Mouse (Mus musculus) frontal cortex, postnatal 25 days (tissue): Measurements from ENCODE around the gene Shisa5.

Experiments
- DNase-seq, 2 experiments: peaks; one replicate each; pipeline ENCODE4 v3.0.0; 2022; ENCODE audit warnings: low spot score in 2 of 2

Shisa5 gene

DNA sequence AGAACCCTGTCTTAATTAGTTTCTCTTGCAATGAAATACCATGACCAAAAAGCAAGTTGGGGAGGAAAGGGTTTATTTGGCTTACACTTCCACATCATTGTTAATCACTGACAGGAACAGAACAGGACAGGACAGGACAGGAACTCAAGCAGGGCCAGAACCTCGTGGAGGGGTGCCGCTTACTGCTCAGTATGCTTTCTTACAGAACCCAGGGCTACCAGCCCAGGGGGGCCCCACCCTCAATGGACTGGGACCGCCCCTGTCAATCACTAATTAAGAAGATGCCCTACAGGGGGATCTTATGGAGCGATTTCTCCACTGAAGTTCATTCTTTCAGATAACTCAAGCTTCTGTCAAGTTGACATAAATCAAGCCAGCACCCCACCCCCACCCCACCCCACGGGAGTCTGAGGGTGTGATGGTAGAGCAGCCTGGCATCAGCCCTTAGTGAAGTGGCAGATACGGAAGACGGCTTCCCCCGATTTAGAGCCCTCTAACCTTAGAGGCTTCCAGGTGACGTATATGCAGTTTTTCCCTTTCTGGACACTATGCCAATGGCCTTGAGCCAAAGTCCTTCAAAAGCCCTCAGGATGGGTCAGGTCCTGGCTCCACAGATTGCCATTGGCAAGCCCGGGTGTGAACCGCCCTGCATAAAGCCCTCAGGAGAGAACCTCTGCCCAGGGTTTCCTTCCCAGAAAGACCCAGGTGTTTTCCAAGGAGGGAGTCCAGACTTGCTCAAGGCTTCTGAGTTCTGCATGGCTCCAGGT lies 55.6 kb downstream of the Shisa5 start:
- no peak for DNase-seq

DNA sequence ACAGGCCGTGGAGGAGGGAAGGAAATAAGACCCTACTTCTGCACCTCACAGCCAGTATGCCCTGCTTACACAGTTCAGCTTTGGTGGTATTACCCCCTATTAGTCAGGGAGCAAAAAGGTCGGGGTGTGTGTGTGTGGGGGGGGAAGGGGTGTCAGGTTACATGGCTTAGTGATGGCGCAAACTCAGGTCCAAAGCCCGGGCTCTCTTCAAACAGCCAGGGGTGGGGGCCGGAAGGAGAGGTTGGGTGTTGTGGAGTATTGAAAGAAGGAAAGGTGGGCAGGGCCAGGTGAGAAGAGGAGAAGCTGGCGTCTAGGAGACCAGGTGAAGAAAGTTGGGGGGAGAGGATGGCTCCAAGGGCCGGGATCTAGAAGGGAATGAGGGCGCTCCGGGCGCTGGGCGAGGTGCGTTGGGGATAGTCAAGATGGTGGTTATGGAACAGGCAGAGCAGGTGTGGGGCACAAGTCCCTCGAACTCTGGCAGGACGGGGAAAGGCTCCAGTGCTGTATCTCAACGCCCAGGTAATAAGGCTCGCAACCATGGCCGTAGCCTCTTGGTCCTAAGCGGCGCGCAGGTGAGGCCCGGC lies 56.3 kb downstream of the Shisa5 start:
- no peak for DNase-seq

DNA sequence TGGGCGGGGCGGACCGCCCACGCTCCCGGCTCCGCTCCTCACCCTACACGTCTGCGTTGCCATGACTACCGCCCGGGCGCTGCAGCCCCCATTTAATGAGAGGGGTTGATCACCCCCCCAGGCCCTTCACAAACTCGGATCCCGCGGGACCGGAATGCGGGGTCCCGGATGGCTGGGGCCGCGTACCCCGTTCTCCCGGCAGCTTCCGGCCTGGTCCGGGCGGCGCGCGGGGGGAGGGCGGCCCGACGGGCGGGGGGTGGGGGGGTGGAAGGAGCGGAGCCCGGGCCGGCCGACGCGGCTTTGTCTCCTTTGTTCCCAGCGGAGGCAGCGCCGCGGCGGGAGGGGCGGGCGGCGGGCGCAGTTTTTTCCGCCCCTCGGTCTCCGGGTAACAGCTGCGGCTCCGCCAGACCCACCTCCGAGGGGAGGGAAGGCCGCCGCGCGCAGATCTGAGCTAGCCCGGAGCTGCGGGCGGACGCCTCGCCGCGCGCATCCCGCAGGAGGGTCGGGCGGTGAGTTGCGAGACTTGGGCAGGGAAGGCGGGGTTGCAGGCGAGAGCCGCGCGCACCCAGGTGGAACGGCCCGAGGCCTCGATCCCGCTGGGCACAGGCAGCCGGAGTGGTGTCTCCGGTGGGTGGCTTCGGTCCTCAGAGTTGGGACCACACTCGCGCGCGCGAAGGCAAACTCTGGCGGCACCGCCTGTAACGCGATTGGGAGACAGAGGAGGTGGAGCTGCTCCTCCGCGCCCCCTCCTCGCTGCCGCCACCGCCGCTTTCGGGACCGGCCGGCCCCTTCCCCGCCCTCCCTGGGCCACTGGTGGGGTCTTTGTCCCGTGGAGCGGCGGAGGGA lies 57.0 kb downstream of the Shisa5 start, which contains the start of gene Plxnb1:
Plxnb1 (plus strand) TSS at position 253 of the 846 bp plus-strand sequence.
- DNase-seq = peak in 1 of 2 experiments; percentile 55

DNA sequence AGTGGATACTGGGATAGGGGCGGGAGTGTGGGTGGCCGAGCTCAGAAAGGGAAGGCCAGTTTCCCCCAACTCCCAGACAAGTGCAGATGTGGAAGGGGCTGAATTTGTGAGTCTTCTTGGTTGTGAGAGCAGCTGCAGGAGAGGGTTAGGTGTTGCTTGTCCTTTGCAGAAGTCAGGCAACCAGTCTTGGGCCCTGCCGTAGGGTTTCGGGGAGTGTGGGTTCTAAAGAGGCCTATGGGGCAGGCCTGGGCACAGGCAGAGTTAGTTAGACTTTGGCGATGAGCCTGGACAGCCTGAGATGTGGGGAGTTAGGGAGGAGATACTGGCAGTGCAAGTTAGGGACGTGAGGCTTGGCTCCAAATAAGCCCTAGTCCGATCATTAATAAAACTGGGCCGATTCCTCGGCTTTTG lies 57.9 kb downstream of the Shisa5 start:
- no peak for DNase-seq

DNA sequence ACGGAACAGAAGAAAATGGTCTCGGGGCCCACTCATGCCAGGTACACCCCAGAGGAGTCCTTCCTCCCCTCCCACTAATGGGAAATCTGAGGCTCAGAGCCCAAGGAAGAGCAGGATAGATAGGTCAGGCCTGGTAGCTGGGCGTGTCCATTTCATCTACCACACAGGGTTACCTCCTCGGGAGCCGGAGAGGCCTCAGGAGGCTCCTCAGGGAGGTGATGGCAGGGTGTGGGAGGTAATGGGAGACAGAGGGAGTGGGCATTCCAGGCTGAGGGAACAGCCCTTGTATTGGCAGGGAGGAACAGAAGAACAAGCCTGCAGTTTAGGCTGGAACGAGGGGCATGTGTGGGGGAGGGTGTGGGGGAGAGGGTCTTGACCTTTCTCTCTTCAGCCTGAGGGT lies 58.5 kb downstream of the Shisa5 start:
- no peak for DNase-seq

DNA sequence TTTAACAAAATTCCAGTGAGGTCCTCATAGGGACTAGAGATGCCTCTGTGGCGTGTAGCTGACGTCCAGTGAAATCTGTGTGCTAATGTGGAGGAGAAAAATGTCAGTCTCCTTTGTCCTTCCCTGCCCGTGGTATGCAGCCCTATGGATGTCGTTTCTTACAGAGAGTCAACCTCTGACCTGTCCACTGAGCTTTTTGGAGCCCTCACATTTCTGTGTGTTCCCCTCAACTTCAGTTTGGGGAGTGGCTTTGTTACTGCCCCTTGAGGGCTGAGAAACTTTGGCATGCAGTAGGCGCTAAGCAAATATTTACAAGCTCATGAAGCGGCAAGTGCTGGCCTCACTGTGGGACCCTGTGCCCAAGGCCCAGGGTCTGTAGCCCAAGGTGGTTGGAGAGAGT lies 58.9 kb downstream of the Shisa5 start:
- DNase-seq = no peak

DNA sequence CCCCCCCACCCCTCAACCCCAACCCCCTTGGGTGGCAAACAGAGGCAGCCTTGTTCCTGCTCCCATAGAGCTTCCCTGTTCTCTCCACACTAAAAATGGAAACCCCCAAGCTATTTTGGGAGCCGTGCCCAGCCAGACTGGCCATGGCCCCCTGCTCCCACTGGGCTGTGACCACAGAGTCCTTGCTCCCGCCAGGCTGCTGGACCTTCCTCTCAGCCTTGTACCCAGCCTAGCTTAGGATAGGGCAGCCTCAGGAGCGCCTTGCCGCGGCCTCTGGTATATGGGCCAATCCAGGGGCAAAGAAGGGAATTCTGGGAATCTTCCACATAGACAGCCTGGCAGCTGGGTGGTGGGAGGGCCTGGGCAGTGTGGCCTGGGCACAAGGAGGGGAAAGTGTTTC lies 59.5 kb downstream of the Shisa5 start:
- DNase-seq = peak in 1 of 2 experiments; percentile 43

DNA sequence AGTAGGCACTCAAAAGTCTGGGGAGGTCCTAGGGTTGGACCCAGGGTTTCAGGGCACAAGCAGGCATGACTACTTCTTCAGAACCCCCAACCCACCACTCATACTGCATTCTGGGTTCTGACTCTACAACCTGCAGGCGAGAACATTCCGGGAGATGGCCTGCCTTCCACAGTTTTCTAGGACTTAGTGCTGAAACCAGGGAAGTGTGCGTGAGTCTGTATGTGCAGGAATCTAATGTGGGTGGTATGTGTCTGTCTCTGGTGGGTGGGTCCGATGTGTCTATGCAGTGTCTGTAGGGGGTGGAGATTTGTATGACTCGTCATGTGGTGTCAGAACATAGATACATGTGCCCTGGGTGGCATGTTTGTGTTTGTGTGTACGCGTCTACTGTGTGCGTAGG lies 60.0 kb downstream of the Shisa5 start:
- no peak for DNase-seq

DNA sequence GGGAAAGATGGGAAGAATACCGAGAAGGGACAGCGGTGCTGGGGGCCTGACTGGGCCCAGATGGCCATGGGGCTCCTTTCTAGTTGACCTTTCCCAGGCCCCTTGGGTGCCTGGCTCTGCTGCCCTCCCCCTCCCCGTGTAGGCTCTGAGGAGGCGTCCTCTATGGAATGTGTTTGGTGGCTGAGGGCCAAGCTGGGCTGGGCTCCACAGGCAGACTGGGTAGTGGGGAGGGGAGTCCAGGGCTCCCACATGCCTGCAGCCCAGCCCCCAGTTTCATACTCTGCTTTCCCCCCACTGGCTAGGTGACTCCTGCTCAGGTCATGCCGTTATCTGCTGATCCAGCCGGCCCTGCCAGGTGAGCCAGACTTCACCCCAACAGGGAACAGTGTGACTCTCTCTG lies 60.6 kb downstream of the Shisa5 start:
- no peak for DNase-seq

DNA sequence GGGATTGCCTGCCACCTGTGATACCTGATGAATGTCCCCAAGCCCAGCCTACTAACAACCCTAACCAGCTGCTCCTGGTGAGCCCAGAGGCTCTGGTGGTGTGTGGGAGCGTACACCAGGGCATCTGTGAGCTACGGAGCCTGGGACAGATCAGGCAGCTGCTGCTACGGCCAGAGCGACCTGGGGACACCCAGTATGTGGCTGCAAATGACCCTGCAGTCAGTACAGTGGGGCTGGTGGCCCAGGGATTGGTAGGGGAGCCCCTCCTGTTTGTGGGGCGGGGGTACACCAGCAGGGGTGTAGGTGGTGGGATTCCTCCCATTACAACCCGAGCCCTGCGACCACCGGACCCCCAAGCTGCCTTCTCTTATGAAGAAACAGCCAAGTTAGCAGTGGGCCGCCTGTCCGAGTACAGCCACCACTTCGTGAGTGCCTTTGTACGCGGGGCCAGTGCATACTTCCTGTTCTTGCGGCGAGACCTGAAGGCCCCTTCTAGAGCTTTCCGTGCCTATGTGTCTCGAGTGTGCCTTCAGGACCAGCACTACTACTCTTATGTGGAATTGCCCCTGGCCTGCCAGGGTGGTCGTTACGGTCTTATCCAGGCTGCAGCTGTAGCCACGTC lies 62.1 kb downstream of the Shisa5 start:
- no peak for DNase-seq

DNA sequence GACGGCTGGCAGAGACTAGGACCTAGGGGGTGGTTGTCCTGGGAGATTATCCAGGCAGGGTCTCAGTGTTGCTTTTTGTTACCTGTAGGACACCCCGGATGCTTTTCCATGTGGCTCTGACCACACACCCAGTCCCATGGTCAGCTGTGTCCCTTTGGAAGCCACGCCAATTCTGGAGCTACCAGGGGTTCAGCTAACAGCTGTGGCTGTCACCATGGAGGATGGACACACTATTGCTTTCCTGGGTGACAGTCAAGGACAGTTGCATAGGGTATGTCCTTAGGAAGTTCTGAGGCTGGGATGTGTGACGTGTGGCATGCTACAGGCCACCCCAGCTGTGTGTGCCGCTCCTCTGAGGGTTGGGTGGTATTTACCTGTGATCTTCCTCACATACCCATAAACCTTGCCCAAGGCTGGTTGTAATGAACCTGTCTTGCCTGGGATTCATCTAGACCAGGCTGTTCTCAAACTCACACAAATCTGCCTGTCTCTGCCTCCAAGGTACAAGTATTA lies 63.6 kb downstream of the Shisa5 start:
- no peak for DNase-seq

DNA sequence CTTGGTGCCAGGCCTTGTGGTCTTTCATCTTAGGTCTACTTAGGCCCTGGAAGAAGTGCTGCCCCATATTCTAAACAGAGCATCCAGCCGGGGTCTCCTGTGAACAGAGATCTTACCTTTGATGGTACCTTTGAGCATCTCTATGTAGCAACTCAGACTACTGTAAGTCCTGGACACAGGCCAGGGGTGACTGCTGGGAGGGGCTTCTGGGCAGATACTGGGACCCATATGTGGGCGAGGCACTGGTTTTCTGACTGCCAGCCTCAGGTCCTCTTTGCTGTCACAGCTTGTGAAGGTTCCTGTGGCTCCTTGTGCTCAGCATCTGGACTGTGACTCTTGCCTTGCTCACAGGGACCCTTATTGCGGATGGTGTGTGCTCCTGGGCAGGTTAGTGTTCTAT lies 64.2 kb downstream of the Shisa5 start:
- no peak for DNase-seq

DNA sequence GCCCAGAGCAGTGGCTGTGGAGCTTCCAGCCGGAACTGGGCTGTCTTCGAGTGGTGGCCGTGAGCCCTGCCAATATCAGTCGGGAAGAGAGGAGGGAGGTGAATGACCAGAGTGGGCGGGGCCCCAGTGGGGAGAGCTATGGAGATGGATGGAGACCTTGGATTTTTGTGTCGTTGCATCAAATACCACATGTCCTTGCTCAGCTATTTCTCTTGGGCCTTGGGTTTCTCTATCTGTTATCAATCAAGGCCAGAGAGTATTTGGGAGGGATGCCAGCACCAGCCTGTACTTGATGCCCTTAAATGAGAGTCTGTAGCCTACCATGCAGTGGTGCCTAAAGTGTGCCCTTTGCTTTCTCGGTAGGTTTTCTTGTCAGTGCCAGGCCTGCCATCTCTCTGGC lies 64.9 kb downstream of the Shisa5 start:
- DNase-seq = no peak

DNA sequence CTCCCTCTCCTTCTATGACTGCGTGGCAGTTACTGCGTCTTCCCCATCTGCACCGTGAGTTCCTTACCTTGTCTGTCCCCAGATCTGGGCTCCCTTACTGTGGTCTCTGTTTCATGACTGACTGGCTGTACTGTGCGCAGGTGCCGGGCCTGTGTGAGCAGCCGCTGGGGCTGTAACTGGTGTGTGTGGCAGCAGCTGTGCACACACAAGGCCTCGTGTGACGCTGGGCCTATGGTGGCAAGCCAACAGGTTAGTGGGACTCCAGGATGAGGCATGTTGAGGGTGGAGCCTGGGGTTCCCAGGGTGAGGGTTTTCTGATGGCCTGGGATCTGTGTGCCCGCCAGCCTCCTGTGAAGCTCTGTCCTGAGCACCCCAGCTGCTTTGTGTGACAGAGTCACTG lies 65.7 kb downstream of the Shisa5 start:
- DNase-seq = no peak

DNA sequence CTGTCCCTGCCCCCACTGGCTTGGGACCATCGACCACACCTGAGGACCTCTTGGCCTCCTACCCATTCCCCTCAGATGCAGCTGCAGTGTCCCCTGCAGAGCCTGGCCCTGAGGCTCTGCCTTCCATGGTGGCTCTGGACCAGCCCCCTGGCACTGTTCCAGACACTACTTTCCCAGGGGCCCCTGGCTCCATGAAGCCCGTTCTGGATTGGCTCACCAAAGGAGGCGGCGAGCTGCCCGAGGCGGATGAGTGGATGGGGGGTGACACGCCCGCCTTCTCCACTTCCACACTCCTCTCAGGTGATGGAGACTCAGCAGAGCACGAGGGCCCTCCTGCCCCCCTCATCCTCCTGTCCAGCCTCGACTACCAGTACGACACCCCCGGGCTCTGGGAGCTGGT lies 66.6 kb downstream of the Shisa5 start:
- DNase-seq = no peak

DNA sequence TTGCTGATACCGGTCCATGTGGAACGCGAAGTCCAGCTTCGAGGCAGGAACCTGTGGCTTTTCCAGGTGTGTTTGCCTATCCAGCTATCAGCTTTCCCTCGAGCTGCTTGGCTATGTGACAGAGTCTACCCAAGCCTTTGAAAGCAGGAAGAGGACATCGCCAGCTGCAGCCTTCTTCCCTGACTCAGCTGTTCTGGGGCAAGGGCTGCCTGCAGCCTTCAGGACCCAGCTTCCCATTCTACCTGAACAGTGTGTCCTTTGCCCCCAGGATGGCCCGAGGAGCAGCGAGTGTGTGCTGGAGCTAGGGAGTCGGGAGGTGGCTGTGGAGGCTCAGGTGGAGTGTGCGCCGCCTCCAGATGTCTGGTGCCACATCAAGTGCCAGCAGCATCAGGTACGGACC lies 67.3 kb downstream of the Shisa5 start:
- DNase-seq = no peak

DNA sequence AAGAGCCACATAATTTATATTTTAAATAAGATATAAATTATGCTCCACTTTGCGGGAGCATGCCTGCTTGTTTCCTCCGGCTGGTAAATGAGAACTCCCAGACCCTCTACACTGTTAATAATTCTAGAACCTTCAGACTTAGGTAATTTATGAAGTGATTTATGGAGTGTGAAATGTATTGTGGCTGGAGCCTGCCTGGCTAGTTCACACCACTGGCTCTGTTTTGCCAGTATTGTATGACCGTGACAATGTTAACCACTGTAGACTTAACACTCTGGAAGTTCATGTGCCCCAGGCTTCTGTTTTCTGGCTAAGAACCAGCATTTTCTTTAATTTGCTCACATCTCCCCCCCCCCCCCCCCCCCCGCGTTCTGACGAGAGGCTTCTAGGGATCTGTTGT lies 69.0 kb downstream of the Shisa5 start:
- DNase-seq = no peak
